Mouse (Mus musculus) hindbrain, embryonic 15.5 days (tissue): ENCODE data around the gene Katnbl1. TPM values are rescaled to one million over a fixed set of nuclear protein-coding genes. Genes with fewer than 3 reads are reported as not detected.
"Not testable (repeated sequence)": the region's sequence is repeated elsewhere in the genome, so short reads cannot be mapped to it uniquely, and the experiment has no call there.

Source experiments
- ATAC-seq: fragments of 200-750 bp; cut with Nextera tagmentation; 2 replicates; pipeline ENCODE4 v1.8.0; 2017; ENCODE audit warnings: low read depth, moderate number of reproducible peaks, moderate TSS enrichment; ENCODE audit not compliant: low FRiP score
- H3K27ac ChIP-seq: fragments of 300-500 bp; sonication (generic); replicated peaks from 2 replicates; pipeline ENCODE4 v1.5.1; 2015; ENCODE audit warnings: mild to moderate bottlenecking, inconsistent platforms
- H3K27me3 ChIP-seq: fragments of 300-500 bp; sonication (generic); 2 replicates; pipeline ENCODE4 v1.6.1; 2015; ENCODE audit warnings: control low read depth, inconsistent platforms
- H3K36me3 ChIP-seq: fragments of 300-500 bp; sonication (generic); 2 replicates; pipeline ENCODE4 v1.6.1; 2015; ENCODE audit warnings: control low read depth, inconsistent platforms
- H3K4me1 ChIP-seq: fragments of 300-500 bp; sonication (generic); replicated peaks from 2 replicates; pipeline ENCODE4 v1.6.1; 2015; ENCODE audit warnings: control low read depth, inconsistent platforms
- H3K4me2 ChIP-seq: fragments of 300-500 bp; sonication (generic); 2 replicates; pipeline ENCODE4 v1.6.1; 2015; ENCODE audit warnings: moderate library complexity, mild to moderate bottlenecking, inconsistent platforms
- H3K4me3 ChIP-seq: fragments of 300-500 bp; sonication (generic); 2 replicates; pipeline ENCODE4 v1.5.1; 2015; ENCODE audit warnings: mild to moderate bottlenecking, inconsistent platforms
- H3K9ac ChIP-seq: fragments of 300-500 bp; sonication (generic); 2 replicates; pipeline ENCODE4 v1.6.1; 2015; ENCODE audit warnings: inconsistent platforms
- H3K9me3 ChIP-seq: fragments of 300-500 bp; sonication (generic); 2 replicates; pipeline ENCODE4 v1.6.1; 2016; ENCODE audit warnings: control low read depth, inconsistent platforms
- WGBS: fragments of 180-500 bp; shearing (Covaris S2); methylation state at CpG from one replicate; pipeline ENCODE4 v1.1.7; 2015; 5-methylcytosine and 5-hydroxymethylcytosine counted together
- polyA plus RNA-seq: library from polyadenylated mRNA; unstranded; fragments of >200 nt; fragmentation: Nextera tagmentation; extraction: Ambion mirVana; gene quantifications from 2 replicates; pipeline ENCODE4 v1.2.1, GENCODE M21; 2015

Gene Katnbl1
- polyA plus RNA-seq, 1 experiment from 2014 or later: 30.6 TPM

- no peaks in the 10 kb centered on the region for H3K9me3 ChIP-seq
- 78% methylated on average over 3 of the region's 3 CpGs for WGBS
- H3K36me3 ChIP-seq: no peaks in the 10 kb centered on the region
Measured at GRCm38 (mm10) chr2:112425308-112425707, 46.3 kb downstream of the Katnbl1 start.

GRCm38 (mm10) chr2:112428534-112428933 is 49.5 kb downstream of the Katnbl1 start:
- not testable (repeated sequence) for H3K4me3 ChIP-seq
- 92% methylated on average over 3 of the region's 3 CpGs for WGBS

More at GRCm38 (mm10) chr2:112425308-112425707, 46.3 kb downstream of the Katnbl1 start:
- Histone ChIP-seq H3K27me3 (no peaks in the 10 kb centered on the region), H3K9ac (no peak overlapping the region), H3K27ac (no peak overlapping the region), H3K4me1 (no peaks in the 10 kb centered on the region), H3K4me2 (no peak overlapping the region), H3K4me3 (no peak overlapping the region)
- ATAC-seq: no peak

GRCm38 (mm10) chr2:112429665-112430064 is 50.7 kb downstream of the Katnbl1 start:
- Histone ChIP-seq H3K4me1 (no peaks in the 10 kb centered on the region), H3K36me3 (no peaks in the 10 kb centered on the region), H3K4me3 (no peak overlapping the region), H3K27me3 (no peaks in the 10 kb centered on the region), H3K4me2 (no peak overlapping the region), H3K9ac (no peak overlapping the region), H3K9me3 (no peaks in the 10 kb centered on the region), H3K27ac (no peak overlapping the region)
- ATAC-seq: no peak
- 89% methylated on average over 4 of the region's 4 CpGs for WGBS

More at GRCm38 (mm10) chr2:112428534-112428933, 49.5 kb downstream of the Katnbl1 start:
- not testable (repeated sequence) for H3K4me2 ChIP-seq, H3K9me3 ChIP-seq, H3K36me3 ChIP-seq, H3K27me3 ChIP-seq, ATAC-seq, H3K4me1 ChIP-seq, H3K9ac ChIP-seq, H3K27ac ChIP-seq

- Histone ChIP-seq H3K9ac (no peak overlapping the region), H3K4me2 (no peak overlapping the region), H3K27me3 (no peaks in the 10 kb centered on the region), H3K4me1 (no peaks in the 10 kb centered on the region), H3K27ac (no peak overlapping the region), H3K4me3 (no peak overlapping the region), H3K9me3 (no peaks in the 10 kb centered on the region), H3K36me3 (no peaks in the 10 kb centered on the region)
- 83% methylated on average over 5 of the region's 5 CpGs for WGBS
- no peak for ATAC-seq
Measured at GRCm38 (mm10) chr2:112430403-112430802, 51.4 kb downstream of the Katnbl1 start.

- no peak for ATAC-seq
- Histone ChIP-seq H3K36me3 (no peaks in the 10 kb centered on the region), H3K9ac (no peak overlapping the region), H3K4me1 (no peaks in the 10 kb centered on the region), H3K27ac (no peak overlapping the region), H3K4me2 (no peak overlapping the region), H3K9me3 (no peaks in the 10 kb centered on the region), H3K4me3 (no peak overlapping the region), H3K27me3 (no peaks in the 10 kb centered on the region)
- 97% methylated on average over 2 of the region's 2 CpGs for WGBS
Measured at GRCm38 (mm10) chr2:112432523-112432922, 53.5 kb downstream of the Katnbl1 start.

- Histone ChIP-seq H3K36me3 (no peaks in the 10 kb centered on the region), H3K27me3 (no peaks in the 10 kb centered on the region), H3K9ac (no peak overlapping the region), H3K9me3 (no peaks in the 10 kb centered on the region), H3K4me1 (no peaks in the 10 kb centered on the region), H3K27ac (no peak overlapping the region), H3K4me2 (no peak overlapping the region), H3K4me3 (no peak overlapping the region)
- no peak for ATAC-seq
- 77% methylated on average over 2 of the region's 2 CpGs for WGBS
Measured at GRCm38 (mm10) chr2:112433359-112433758, 54.3 kb downstream of the Katnbl1 start.

- ATAC-seq: no peak
- H3K9me3 ChIP-seq: no peaks in the 10 kb centered on the region
- WGBS: 81% methylated on average over 4 of the region's 4 CpGs
Measured at GRCm38 (mm10) chr2:112436292-112436691, 57.3 kb downstream of the Katnbl1 start.

GRCm38 (mm10) chr2:112437589-112437988 is 58.6 kb downstream of the Katnbl1 start:
- no peak overlapping the region for H3K9ac ChIP-seq
- no peak for ATAC-seq
- no peaks in the 10 kb centered on the region for H3K9me3 ChIP-seq
- no peaks in the 10 kb centered on the region for H3K4me1 ChIP-seq
- no peak overlapping the region for H3K27ac ChIP-seq
- no peak overlapping the region for H3K4me2 ChIP-seq
- 87% methylated on average over 2 of the region's 2 CpGs for WGBS
- H3K27me3 ChIP-seq: no peaks in the 10 kb centered on the region
- H3K4me3 ChIP-seq: no peak overlapping the region
- no peaks in the 10 kb centered on the region for H3K36me3 ChIP-seq

More at GRCm38 (mm10) chr2:112436292-112436691, 57.3 kb downstream of the Katnbl1 start:
- Histone ChIP-seq H3K4me1 (no peaks in the 10 kb centered on the region), H3K27me3 (no peaks in the 10 kb centered on the region), H3K36me3 (no peaks in the 10 kb centered on the region), H3K27ac (no peak overlapping the region), H3K4me3 (no peak overlapping the region), H3K4me2 (no peak overlapping the region), H3K9ac (no peak overlapping the region)

- 60% methylated on average over 2 of the region's 2 CpGs for WGBS
- Histone ChIP-seq H3K36me3 (no peaks in the 10 kb centered on the region), H3K4me2 (no peak overlapping the region), H3K4me3 (no peak overlapping the region), H3K27me3 (no peaks in the 10 kb centered on the region), H3K27ac (no peak overlapping the region), H3K4me1 (no peaks in the 10 kb centered on the region), H3K9ac (no peak overlapping the region), H3K9me3 (no peaks in the 10 kb centered on the region)
- ATAC-seq: no peak
Measured at GRCm38 (mm10) chr2:112443491-112443890, 64.5 kb downstream of the Katnbl1 start.

GRCm38 (mm10) chr2:112445511-112445910 is 66.5 kb downstream of the Katnbl1 start:
- Histone ChIP-seq H3K4me3 (no peak overlapping the region), H3K36me3 (no peaks in the 10 kb centered on the region), H3K27ac (no peak overlapping the region), H3K9ac (no peak overlapping the region), H3K4me2 (no peak overlapping the region), H3K27me3 (no peaks in the 10 kb centered on the region), H3K4me1 (no peaks in the 10 kb centered on the region), H3K9me3 (no peaks in the 10 kb centered on the region)
- ATAC-seq: no peak

- not testable (repeated sequence) for H3K9me3 ChIP-seq, H3K27me3 ChIP-seq, H3K4me3 ChIP-seq, H3K4me2 ChIP-seq, H3K4me1 ChIP-seq, H3K36me3 ChIP-seq, H3K27ac ChIP-seq, H3K9ac ChIP-seq, ATAC-seq
- WGBS: 78% methylated on average over 4 of the region's 4 CpGs
Measured at GRCm38 (mm10) chr2:112448046-112448445, 69.0 kb downstream of the Katnbl1 start.

GRCm38 (mm10) chr2:112448510-112449059 is 69.6 kb downstream of the Katnbl1 start:
- H3K4me3 ChIP-seq: no peak overlapping the region
- H3K36me3 ChIP-seq: no peaks in the 10 kb centered on the region
- H3K9me3 ChIP-seq: no peaks in the 10 kb centered on the region
- no peak for ATAC-seq
- no peak overlapping the region for H3K4me2 ChIP-seq
- H3K9ac ChIP-seq: no peak overlapping the region
- H3K27ac ChIP-seq: no peak overlapping the region
- no peaks in the 10 kb centered on the region for H3K27me3 ChIP-seq
- H3K4me1 ChIP-seq: no peaks in the 10 kb centered on the region

- no peaks in the 10 kb centered on the region for H3K27me3 ChIP-seq
- no peak overlapping the region for H3K9ac ChIP-seq
- no peak overlapping the region for H3K4me2 ChIP-seq
- no peak overlapping the region for H3K4me3 ChIP-seq
- peaks cover 5% of the 10 kb centered on the region for H3K4me1 ChIP-seq
- no peak for ATAC-seq
- WGBS: 39% methylated on average over 4 of the region's 4 CpGs
- no peak overlapping the region for H3K27ac ChIP-seq
- H3K9me3 ChIP-seq: no peaks in the 10 kb centered on the region
- no peaks in the 10 kb centered on the region for H3K36me3 ChIP-seq
Measured at GRCm38 (mm10) chr2:112449597-112450296, 70.7 kb downstream of the Katnbl1 start.
